Mouse (Mus musculus) thymus, postnatal 36 days (tissue): ENCODE measurements around the gene Rbfox1.

Source experiments
- DNase-seq, 2 experiments: peaks; one replicate each; pipeline ENCODE4 v3.0.0; 2022; ENCODE audit warnings: mixed read lengths in 2 of 2

Rbfox1 gene

GRCm38 (mm10) chr16:6842066-6842785 is 957.1 kb downstream of the Rbfox1 start:
- DNase-seq, result no peak

GRCm38 (mm10) chr16:6844659-6845058 is 959.5 kb downstream of the Rbfox1 start:
- no peak for DNase-seq

GRCm38 (mm10) chr16:6851393-6851792 is 966.2 kb downstream of the Rbfox1 start:
- no peak for DNase-seq

- DNase-seq, result no peak
Measured at GRCm38 (mm10) chr16:6853796-6854195, 968.6 kb downstream of the Rbfox1 start.

- DNase-seq, result no peak
Measured at GRCm38 (mm10) chr16:6861656-6862055, 976.5 kb downstream of the Rbfox1 start.

DNA sequence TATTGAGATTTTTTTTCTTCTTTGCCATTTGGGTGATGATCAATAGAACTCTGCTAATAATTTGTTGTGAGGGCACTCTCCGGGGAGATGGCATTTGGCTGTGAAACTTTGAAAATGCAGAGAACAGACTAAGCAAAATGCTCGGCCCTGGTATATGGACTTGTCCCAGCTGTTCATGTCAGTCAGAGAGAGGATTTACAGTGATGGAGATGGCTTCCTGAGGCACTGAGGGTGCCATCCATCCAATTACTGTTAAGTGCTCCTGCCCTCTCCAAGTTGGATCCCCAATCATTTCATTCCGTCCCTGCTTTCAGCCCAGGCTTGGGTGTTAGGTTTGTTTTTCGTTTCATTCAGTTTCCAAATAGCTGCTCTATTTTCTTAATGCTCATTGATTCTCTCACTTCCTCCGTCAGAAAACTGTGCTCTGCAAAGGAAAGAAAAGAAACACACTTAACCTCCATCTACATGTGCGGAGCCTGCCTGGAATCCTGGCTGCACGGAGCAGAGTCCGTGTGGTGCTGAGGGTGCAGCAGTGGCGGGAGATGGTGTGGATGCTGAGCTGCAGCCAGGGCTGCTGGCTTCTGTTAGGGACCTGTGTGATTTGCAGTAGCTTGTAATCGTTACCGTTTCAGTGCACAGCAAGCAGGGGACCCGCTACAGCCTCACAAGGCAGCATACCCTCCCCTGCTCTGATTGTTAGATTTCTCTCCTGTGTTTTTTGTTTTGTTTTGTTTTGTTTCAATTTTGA is 997.7 kb downstream of the Rbfox1 start:
- no peak for DNase-seq

DNA sequence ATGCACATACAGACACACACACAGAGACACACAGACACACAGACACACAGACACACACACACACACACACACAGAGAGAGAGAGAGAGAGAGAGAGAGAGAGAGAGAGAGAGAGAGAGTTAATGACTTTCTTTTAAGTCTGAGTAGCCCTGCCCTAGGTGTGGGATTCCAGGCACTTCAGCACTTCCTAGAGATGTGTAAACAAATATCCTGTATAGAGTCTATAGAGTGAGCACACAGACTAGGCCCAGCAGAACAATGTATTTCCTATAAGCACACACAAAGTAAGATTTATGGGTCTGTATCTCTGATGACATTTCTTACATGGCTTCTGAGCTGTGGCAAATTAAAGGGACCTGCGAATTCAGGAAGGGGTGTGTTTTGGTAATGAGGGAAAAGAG is 998.6 kb downstream of the Rbfox1 start:
- DNase-seq, result no peak

- DNase-seq, result no peak
Measured at GRCm38 (mm10) chr16:6885617-6886016, 1000.5 kb downstream of the Rbfox1 start.

GRCm38 (mm10) chr16:6889221-6889620 is 1004.1 kb downstream of the Rbfox1 start:
- DNase-seq, result no peak

DNA sequence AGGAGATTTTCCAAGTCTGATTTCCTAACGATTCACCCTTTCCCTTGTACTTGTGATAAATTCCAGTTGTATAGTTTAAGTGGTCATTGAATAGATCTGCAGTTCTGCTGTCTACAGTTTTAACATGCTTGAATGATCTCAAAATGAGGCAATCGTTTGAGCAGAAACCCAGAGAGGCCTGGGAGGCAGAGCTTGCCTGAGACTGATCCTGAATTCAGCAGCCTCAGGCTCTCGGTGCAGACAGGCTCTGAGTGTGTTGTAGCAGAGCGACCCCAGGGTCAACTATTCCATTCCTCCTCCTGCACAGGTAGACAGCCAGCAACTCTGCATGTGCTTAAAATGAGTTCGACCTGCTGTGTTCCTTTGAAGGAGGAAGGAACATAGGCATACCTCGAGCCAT is 1012.6 kb downstream of the Rbfox1 start:
- no peak for DNase-seq

DNA sequence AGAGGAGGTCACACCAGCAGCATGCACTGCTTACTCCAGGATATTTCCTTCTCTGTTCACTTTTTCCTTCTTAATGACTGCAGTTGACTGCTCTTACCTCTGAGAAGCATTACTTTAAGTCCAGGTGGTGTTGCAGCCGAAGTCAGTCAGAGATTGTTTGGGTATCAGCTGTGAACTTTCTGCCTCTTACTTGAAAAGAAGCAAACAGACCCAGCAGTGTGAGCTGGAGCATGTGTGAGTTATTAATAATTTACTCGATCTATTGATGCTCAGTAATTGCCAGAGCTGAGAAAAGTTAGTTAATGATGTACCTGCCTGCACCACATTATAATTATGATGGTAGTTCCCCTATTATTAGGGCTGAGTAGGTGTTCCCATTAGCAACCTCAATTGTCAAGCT is 1014.9 kb downstream of the Rbfox1 start:
- DNase-seq, result no peak

DNA sequence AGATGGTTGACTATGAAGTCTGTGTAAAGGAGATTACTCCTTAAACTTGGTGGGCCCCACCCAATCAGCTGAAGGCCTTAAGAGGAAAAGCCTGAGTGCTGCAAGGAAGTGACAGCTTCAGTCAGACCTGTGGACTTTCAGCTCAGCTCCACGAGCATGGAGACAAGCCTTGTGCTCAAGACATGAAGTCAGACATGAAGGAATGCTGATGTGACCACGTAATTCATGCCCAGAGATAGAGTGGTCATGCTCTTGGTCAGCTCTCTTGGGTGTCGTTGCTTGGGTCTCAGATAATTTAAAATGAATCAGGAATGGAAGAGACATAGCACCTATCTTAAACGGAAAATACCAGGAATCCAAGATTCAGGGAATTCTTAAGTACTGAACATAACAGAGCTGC is 1019.8 kb downstream of the Rbfox1 start:
- DNase-seq, result no peak

DNA sequence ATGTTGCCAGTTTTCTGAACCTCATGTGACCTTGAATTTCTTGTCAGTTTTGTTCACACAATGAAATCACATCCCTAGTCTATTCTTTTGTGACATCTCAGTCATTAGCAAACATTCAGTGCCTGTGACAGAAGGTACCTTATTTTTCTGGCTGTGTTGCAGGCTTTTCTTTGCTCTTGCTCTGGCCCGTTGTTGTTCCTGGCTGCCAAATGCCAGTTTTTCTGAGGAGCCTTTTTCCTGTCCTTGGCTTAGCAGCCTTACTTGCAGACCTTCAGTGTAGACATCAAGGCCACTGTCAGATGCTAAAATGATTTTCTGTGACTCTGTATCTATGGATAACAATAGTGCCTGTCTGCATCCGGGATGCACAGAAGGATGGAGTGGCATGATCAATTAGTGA is 1020.8 kb downstream of the Rbfox1 start:
- DNase-seq, result no peak

DNA sequence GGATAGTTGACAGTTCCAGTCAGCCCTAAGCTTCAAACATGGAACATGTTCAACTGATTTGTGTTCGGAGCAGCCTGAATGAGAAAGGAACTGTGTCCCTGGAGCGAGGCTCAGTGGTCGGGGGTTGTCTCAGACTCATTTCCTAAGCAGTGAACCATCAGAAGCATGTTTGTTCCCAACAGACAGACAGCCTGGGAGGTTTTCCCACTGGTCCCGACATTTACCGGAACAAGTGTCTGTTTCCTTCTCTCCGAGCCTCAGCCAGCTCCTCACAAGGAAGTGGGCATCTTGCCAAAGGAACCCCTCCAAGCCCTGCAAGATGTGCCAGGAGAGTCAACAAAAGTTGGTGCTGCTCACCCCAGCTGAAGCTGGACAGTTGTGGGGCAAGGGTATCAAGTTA is 1022.4 kb downstream of the Rbfox1 start:
- no peak for DNase-seq

DNA sequence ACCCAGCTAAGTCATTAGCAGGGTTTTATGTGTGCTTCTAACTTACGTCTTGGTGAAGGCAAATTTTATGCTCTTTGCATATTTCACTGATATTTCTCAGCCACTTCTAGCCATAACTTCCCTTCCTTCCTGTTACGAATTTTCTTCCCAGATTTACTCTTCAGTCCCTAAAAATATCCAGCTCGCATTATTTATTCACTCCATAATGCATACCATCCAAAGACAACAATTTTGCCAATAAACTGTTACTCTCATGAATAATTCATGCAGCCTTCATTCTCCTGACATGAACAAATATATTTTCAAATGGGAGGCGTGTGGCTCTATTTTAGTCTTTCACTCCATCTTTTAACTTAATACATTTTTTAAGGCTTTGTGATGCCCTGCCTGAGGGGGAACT is 1029.4 kb downstream of the Rbfox1 start:
- DNase-seq, result no peak

GRCm38 (mm10) chr16:6918641-6919040 is 1033.5 kb downstream of the Rbfox1 start:
- no peak for DNase-seq

- DNase-seq, result no peak
Measured at GRCm38 (mm10) chr16:6919681-6920080, 1034.5 kb downstream of the Rbfox1 start.

DNA sequence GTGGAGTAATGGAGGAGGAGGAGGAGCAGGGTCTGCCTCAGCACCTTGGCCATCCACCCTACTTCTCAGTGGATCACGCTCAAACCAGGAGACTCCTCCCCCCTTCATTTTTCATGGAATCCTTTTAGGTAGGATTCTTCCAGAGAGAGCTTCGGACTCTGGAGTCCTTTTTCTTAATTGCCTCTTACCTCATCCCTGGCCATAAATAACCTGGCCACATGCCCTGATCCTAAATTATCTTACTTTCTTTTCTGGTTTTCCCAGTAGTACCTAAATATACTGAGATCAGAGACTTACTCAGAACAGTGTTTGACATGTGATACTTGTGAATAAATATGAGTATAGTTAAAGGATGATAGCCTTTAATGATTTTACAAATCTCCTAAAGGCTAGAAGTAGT is 1042.5 kb downstream of the Rbfox1 start:
- no peak for DNase-seq

GRCm38 (mm10) chr16:6930795-6931194 is 1045.6 kb downstream of the Rbfox1 start:
- DNase-seq, result no peak

- no peak for DNase-seq
Measured at GRCm38 (mm10) chr16:6946151-6946550, 1061.0 kb downstream of the Rbfox1 start.

- DNase-seq, result no peak
Measured at GRCm38 (mm10) chr16:6949666-6950065, 1064.5 kb downstream of the Rbfox1 start.

GRCm38 (mm10) chr16:6955102-6955675 is 1070.0 kb downstream of the Rbfox1 start:
- no peak for DNase-seq

GRCm38 (mm10) chr16:6961931-6962379 is 1076.8 kb downstream of the Rbfox1 start:
- no peak for DNase-seq

DNA sequence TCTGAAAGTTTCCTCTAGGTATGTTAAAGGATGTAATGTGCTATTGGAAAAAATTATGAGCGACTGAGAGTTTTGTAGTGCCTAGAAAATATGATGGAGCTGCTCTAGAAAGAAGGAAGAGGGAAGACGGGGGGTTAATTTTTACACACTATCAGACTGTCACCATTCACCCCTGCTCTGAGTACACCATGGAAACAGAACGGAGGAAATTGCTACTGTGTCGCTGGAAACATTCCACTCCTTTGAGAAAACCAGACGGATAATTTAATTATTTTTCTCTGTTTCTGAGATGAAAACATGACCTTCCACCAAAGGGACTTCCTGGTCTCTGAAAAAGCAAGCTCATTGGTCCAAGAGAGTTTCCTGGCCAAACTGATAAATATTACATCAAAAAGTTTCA is 1077.4 kb downstream of the Rbfox1 start:
- no peak for DNase-seq
